Mouse (Mus musculus) hindbrain, postnatal 0 days (tissue): ENCODE data around the gene Defb42. TPM values are rescaled to one million over a fixed set of nuclear protein-coding genes. Genes with fewer than 3 reads are reported as not detected.

Experiments used
- ATAC-seq: fragments of 200-750 bp; cut with Nextera tagmentation; 2 replicates; pipeline ENCODE4 v1.8.0; 2017; ENCODE audit warnings: mild to moderate bottlenecking, moderate TSS enrichment, moderate library complexity
- DNase-seq: peaks from one replicate; pipeline ENCODE4 v3.0.0-alpha.2; 2015; ENCODE audit warnings: low spot score
- H3K27ac ChIP-seq: fragments of 300-500 bp; sonication (generic); 2 replicates; pipeline ENCODE4 v1.5.1; 2014; ENCODE audit warnings: mild to moderate bottlenecking
- H3K27me3 ChIP-seq: fragments of 300-500 bp; sonication (generic); 2 replicates; pipeline ENCODE4 v1.6.1; 2014; ENCODE audit warnings: low read length, mixed read lengths; ENCODE audit not compliant: insufficient read depth
- H3K36me3 ChIP-seq: fragments of 300-500 bp; sonication (generic); 2 replicates; pipeline ENCODE4 v1.6.1; 2014; ENCODE audit warnings: low read length, mixed read lengths; ENCODE audit not compliant: insufficient read depth
- H3K4me1 ChIP-seq: fragments of 300-500 bp; sonication (generic); 2 replicates; pipeline ENCODE4 v1.6.1; 2014; ENCODE audit warnings: antibody characterized with exemption, low read length, mixed read lengths; ENCODE audit not compliant: insufficient read depth
- H3K4me2 ChIP-seq: fragments of 300-500 bp; sonication (generic); 2 replicates; pipeline ENCODE4 v1.6.1; 2014; ENCODE audit warnings: low read depth, mild to moderate bottlenecking, low read length, moderate library complexity, mixed read lengths
- H3K4me3 ChIP-seq: fragments of 300-500 bp; sonication (generic); 2 replicates; pipeline ENCODE4 v1.5.1; 2014; ENCODE audit warnings: low read length
- H3K9ac ChIP-seq: fragments of 300-500 bp; sonication (generic); replicated peaks from 2 replicates; pipeline ENCODE4 v1.6.1; 2014; ENCODE audit warnings: mild to moderate bottlenecking, low read length, moderate library complexity, mixed read lengths
- H3K9me3 ChIP-seq: fragments of 300-500 bp; sonication (generic); 2 replicates; pipeline ENCODE4 v1.6.1; 2016; ENCODE audit warnings: low read length, mixed read lengths
- CTCF ChIP-seq: IDR thresholded peaks from 2 replicates; pipeline ENCODE4 v1.5.1; 2016; ENCODE audit warnings: antibody characterized with exemption, control low read depth, low read depth
- WGBS: fragments of 180-500 bp; shearing (Covaris S2); extraction: QIAGEN DNeasy Blood & Tissue Kit; methylation state at CpG from one replicate; pipeline ENCODE4 v1.1.7; 2014; 5-methylcytosine and 5-hydroxymethylcytosine counted together
- polyA plus RNA-seq: library from polyadenylated mRNA; unstranded; fragments of >200 nt; fragmentation: Nextera tagmentation; extraction: Ambion mirVana; gene quantifications from 2 replicates; pipeline ENCODE4 v1.2.1, GENCODE M21; 2015
- total RNA-seq: library from RNA; depleted of rRNA; stranded (reverse); fragments of >200 nt; gene quantifications from 2 replicates; pipeline ENCODE4 v1.2.3, GENCODE M21; 2014; rRNA removed

Gene Defb42
- total and polyA plus RNA-seq, 2 experiments from 2014 or later = 0.21 to 2.0 TPM

DNA sequence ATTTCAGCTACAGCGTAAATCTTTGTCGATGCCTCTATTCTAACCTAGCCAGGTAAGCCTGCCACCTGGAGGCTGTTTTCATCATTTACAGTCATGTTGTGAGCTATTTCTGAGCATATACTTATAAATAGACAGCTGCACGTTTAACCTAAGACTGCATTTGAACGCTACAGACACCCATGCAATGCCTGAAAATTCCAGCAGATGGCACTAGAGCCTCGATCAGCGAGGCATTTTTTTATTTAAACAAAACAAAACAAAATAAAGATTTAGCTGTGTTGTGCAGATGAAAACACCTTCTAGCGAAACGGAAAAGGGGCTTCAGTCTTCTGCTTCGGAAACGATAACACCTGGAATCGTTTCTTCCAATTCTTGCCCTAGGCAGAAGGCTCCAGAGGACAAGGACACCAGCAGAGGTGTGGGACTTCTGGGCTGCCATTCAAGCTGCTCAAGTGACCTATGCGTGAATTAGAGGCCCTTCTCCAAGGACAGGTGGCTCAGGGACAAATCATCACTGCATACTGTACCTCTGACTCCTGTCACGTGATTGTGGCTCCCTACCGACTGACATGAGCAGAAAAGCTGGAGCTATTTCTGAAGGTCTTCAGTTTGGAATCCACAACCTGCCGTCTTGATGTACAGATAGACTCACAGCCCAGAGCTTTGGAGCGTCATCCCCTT lies 20.0 kb downstream of the Defb42 start:
- Histone ChIP-seq H3K9me3 (no peaks in the 10 kb centered on the region), H3K4me2 (peak overlapping the region; percentile 38; the same call in 1 of the 2 replicates), H3K36me3 (no peaks in the 10 kb centered on the region), H3K27me3 (no peaks in the 10 kb centered on the region), H3K9ac (no peak overlapping the region), H3K4me3 (no peak overlapping the region), H3K4me1 (no peaks in the 10 kb centered on the region), H3K27ac (no peak overlapping the region)
- 25% methylated on average over 16 of the region's 16 CpGs for WGBS
- peak; percentile 91 for TF ChIP-seq CTCF
- ATAC-seq (peak; percentile 74), DNase-seq (peak; percentile 90)

DNA sequence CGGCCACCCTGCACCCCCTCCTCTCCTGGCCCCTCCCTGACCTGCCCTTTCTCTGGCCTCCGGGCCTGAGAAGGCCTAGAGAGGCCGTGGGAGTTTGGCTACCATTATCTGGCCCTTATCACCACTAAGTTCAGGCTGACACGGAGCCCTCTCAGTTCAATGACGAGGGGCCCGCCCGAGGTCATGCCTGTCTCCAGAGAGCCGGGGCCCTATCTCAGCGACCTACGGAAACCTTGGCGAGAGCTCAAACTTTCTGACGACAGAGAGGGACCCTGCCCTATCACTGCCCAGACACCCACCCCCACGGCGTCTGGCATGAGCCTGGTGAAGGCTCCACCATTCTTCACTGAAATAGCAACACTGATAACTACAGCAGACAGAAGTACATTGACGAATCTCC lies 20.9 kb downstream of the Defb42 start:
- no peak for TF ChIP-seq CTCF
- Histone ChIP-seq H3K9me3 (no peaks in the 10 kb centered on the region), H3K4me2 (no peak overlapping the region), H3K9ac (no peak overlapping the region), H3K36me3 (no peaks in the 10 kb centered on the region), H3K27ac (no peak overlapping the region), H3K4me3 (no peak overlapping the region), H3K27me3 (no peaks in the 10 kb centered on the region), H3K4me1 (no peaks in the 10 kb centered on the region)
- ATAC-seq = no peak
- no peak for DNase-seq
- 74% methylated on average over 15 of the region's 15 CpGs for WGBS

Other genes starting within 250 kb of the Defb42 start
- gene Wdfy2, start 209.3 kb upstream of the Defb42 start, total RNA-seq = 16.9 and 20.6 TPM in 2 replicates
- 4.5 and 4.6 TPM in 2 replicates for gene Wdfy2, start 209.3 kb upstream of the Defb42 start, polyA plus RNA-seq
- gene Defb48, start 62.5 kb upstream of the Defb42 start, total RNA-seq = not detected in 2 replicates
- not detected in 2 replicates for gene Defb48, start 62.5 kb upstream of the Defb42 start, polyA plus RNA-seq
- not detected in 2 replicates for gene Defb47, start 48.9 kb upstream of the Defb42 start, total RNA-seq
- not detected in 2 replicates for gene Defb47, start 48.9 kb upstream of the Defb42 start, polyA plus RNA-seq
- not detected in 2 replicates for gene Defb43, start 35.2 kb upstream of the Defb42 start, total RNA-seq
- not detected in 2 replicates for gene Defb43, start 35.2 kb upstream of the Defb42 start, polyA plus RNA-seq
- gene Defb30, start 3.0 kb downstream of the Defb42 start, total RNA-seq = not detected in 2 replicates
- not detected in 2 replicates for gene Defb30, start 3.0 kb downstream of the Defb42 start, polyA plus RNA-seq